Mouse (Mus musculus) brain, adult 2 months (tissue): ENCODE measurements at regions not wholly inside any gene's neighbourhood (a gene's known extent, or its start where the extent isn't known, plus 50 kb on each side); places are given as distances from the start of the nearest gene placed in this dataset.
"Not testable (repeated sequence)": the region's sequence is repeated elsewhere in the genome, so short reads cannot be mapped to it uniquely, and the experiment has no call there.

Source experiments
- DNase-seq: peaks from one replicate; pipeline ENCODE4 v3.0.0; 2011; ENCODE audit warnings: low read depth, low spot score

DNA sequence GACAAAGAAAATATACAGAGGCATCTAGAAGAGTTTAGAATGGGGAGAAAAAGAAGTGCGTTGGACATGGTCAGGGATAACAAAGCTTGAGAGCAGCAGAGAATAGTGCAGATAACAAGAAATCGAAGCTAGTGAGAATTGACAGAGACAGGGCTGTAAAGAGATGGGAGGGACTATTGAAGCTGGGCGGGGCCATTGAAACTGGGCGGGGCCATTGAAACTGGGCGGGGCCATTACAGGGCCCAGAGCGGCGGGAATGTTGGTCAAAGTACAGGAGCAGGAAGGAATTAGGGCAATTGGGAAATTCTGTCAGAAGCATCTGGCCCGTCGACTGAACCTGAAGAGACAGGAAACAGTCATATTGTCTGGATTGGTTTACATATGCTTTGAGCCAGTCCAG, 243.3 kb upstream of the Srek1ip1 start:
- no peak for DNase-seq

DNA sequence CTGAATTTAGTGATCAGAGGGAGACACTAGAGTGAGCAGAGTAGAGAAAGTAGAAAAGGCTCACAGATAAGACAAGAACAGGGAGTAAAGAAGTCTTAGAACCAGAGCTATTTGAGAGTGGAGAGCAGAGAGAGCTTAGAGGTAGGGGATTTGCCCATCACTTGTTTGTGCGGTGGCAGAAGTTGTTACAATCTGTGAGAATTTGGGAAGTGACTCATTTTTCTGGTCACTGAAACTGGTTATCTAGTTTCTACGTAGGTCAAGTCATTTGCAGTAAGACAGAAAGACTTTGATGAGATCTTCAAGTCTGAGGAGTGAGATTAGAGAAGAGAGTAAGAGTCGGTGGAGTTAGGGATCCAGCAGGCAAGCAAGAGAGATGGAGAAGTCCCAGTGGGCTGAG, 239.0 kb upstream of the Srek1ip1 start:
- DNase-seq: no peak

DNA sequence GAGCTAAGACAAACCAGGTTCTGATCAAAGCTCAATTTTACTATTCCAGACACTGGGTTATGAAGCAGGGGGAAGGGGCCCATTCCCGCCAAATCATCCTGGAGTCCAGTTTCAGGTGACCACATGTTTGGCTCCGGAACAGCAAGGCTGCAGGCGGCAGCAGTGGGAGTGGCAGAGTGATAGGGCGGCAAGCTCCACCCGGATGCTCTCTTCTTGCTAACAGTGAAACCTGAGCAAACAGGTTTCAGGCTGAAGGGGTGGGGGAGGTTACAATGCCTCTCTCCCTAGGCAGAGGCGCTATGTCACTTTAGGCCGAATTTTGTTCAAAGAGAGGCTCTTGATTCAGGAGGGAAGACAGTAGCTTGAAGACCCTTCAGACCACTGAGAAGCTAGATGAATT, 235.7 kb upstream of the Srek1ip1 start:
- not testable (repeated sequence) for DNase-seq

DNA sequence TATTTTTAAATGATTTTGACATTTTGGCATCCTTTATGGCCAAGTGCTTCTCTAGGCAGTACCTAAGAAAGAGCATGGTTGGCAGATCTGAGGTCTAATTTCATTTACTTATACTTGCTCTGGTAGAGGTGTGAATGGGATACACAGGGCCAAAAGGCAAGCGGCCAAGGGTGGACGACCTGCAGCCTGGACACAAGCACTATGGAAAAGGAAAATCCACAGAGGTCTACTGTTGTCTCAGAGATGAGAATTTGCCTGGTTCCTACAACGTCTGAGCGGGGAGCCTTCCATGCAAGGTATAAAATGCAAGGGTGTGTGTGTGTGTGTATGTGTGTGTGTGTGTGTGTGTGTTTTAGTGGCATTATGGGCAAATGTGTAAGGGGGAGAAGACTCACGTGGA, 232.4 kb upstream of the Srek1ip1 start:
- DNase-seq: peak; percentile 42

DNA sequence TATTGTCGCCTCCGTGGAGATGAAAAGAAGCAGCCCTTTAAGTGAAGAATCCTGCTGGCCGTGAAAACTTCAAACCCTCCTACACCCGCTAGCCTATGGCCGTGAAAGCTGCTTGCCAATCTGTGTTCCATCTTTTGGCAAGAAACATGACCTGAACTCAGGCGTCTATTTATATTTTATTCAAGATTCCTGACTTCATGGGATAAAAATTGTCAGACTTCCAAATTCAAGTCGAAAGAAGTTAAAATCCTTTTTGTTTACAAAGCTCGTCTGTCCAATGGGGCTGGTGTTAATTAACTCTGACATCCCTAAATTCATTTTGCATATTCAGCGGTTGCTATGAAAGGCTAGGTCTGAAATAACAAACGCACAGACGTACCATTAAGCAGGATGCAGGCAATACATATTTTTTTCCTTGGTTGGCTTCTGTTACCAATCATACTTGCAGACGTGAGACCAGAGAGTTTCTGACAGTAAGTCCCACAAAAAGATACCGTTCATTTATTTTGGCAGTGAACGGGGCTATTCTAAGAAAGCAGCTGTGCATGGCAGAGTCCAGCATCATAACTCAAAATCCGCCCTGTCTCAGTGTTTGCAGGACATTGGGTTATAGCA, 231.7 kb upstream of the Srek1ip1 start:
- DNase-seq: peak; percentile 43

DNA sequence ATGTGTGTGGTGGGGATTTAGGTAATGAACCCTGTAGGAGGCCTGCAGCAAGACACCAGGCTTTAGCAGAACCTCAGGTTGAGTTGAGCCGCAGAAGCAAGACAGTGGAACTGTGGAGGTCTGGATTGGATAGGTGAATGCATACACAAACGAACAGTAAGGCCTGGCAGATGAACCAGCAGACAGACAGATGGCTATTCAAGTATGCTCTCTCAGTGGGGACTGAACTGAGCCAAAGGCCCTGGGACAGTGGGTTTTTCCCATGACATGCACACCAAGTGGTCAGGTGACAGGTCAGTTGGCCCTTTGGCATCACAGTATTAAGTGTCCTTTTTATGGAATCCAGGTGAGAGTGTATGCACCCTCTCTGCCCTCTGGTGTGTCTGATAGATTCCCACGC, 229.7 kb upstream of the Srek1ip1 start:
- DNase-seq: peak; percentile 18

DNA sequence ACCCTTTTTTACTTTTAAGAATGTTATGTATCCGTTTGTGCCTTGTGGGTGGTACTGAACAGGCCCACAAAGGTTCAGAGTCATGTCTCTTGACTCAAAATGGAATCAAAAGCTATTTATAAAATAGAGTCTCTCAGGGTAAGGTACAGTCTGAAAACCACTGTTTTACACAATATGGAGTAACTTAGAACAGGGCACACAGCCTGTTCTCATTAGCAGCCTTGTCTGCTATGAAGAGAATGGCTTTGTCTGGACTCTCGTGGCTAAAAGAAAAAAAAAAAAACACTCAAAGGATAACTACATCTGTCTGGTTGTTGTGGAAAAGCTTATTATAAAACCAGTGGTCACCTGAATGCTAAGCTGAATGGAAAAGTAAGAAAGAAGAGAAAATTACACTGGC, 229.3 kb upstream of the Srek1ip1 start:
- DNase-seq: no peak

DNA sequence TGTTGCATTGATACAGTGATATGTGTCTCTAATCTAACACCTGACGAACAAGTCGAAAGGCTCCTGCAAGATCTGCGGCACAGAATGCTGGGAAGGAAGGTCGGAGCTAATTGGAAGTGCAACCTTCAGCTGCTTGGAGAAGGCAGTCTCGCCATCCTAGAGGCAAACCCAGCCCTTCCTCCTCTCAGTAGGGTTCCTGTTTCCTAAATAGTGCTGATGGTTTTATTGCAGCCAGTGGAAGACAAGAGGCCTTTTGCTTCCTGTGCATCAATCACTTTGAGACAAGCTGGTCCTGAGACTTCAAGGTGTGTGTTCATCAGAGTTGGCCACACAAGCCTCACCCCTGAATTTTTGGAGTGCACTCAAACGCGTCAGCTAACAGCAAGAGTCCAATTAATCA, 228.4 kb upstream of the Srek1ip1 start:
- DNase-seq: no peak

DNA sequence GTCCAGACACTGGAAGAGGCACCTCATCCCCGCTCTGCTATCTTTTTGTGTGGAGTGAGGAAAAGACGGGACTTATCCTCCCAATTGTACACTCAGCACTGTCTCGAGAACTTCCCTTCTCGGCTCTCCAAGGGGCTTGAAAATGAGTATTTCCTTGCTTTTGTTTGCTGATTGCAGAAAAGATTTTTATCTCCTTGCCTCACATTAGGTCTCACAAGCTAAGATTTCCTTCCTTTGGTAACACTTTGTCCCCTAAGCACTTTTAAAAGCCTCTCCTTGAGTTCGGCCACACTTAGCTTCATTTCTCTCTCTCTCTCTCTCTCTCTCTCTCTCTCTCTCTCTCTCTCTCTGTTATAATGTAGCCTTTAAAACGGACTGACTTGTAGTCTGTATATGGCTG, 222.5 kb upstream of the Srek1ip1 start:
- DNase-seq: no peak

DNA sequence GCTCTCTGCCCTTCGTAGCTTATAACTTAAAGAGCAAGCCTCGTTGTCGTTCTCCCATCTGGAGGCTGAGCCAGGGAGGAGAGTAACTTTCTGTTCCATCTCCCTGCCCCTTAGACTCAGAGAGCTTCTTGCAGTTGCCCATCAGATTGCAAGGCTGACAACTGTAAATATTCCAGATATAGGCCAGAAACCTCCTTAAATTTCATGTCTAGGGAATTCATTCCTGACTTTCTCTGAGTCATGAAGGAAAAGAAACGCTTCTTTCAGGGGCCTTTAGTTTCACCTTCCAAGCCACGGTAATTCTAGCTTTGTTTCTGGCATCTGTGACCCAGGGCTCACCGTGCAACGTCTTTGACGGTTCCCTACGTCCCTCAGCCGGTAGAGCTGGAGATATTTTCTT, 220.0 kb upstream of the Srek1ip1 start:
- DNase-seq: no peak

DNA sequence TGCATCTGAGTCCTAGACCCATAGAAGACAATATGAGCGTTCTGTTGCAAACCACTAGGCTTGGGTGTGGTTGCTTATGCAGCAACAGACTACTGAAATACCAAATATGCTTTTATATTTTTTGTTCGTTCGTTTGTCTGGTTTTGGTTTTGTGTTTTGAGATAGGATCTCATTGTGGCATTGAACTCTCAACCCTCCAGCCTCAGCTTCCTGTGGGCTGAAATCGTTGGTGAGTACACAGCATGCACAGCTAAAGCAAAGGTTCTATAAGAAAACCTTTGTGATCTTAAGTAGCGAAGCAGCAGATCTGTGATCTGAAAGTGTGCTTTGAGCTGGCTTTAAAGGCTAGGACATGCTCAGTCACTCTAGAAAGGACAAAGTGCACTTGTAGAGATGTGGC, 217.9 kb upstream of the Srek1ip1 start:
- DNase-seq: no peak

DNA sequence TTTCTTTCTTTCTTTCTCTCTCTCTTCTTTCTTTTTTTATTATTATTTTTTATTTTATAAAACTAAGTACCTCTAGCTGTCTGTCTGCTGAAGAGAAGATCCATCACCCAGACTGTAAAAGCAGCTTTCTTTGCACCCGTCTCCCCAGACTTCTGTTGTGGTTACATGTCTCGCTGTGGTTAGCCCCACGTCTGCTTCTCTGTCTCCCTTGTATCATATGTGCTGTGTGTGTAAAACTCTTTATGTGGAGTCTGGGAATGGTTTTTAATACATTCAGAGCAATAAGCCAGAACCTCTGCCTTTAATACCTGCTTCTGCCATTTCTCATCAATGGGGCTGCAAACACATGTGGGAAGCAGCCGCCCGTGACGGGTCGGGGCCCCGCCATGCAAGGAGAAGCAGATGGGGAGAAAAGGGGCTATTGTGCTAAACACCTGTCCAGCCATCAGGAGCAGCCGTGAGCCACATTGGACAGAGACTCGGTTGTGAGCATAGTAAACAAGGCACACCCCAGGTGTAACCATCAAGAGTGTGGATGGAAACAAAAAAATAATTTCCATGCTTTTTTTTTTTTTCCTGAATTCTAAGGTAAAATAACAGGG, 216.0 kb upstream of the Srek1ip1 start:
- DNase-seq: no peak

DNA sequence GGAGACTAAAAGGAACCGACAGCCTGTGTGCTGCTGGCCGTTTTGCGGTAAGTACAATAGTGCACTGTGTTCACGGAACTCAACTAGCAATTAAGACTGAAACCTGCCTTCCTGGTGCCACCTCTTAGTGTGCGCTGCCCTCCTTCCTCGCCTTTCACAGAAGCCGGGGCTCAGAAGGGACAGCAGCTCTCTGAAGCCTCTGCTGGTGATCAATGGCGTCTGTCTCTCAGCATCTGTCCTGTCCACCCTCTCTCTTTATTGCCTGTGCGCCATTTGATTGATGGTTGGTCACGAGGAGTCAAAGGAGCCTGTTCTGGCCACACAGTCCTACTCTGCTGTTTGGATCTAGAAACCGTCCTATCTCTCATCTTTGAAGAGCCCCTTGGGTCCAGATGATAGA, 214.4 kb upstream of the Srek1ip1 start:
- DNase-seq: no peak

DNA sequence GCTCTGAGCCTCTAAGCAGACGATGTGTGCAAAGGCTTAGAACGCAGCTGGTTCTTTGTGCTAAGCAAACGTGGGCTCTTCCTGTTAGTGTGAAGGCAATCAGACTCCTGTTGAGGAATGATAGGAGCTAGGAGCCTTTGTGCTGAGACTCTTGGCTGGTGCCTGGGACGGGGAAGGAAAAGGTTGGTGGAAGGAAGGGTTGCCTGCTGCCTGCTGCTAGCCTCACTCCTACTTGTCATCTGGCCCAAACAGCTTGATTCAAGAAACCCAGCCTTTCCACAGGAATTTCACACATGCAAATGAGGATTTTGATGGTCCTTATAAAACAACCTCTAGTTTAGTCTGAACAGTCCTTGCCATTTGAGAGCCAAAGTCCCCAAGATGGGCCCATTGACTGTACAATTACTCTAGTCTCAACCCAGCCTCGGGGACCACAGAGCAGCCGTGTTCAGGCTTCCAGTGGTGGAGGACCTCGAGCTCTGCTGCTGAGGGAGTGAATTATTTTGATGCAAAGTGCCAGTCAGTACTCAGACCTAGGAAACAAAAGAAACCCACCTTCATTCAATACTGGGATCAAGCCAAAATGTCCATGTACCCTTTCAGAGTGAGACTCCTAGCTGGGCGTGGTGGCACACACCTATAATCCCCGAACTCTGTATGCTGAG, 211.5 kb upstream of the Srek1ip1 start:
- DNase-seq: peak; percentile 68
